Mouse (Mus musculus) adipose tissue, adult 10 weeks (tissue): ENCODE measurements around the gene Acy3. TPM values are rescaled to one million over a fixed set of nuclear protein-coding genes. Genes with fewer than 3 reads are reported as not detected.

Experiments used
- polyA plus RNA-seq: library from polyadenylated mRNA; stranded (reverse); fragments of 350-450 nt; fragmentation: Illumina TruSeq; extraction: RNeasy Lipid Tissue Mini Kit (QIAGEN cat#74804); gene quantifications from one replicate; pipeline ENCODE4 v1.2.3, GENCODE M21; 2014; ENCODE audit warnings: low read depth, low replicate concordance

Gene Acy3
- polyA plus RNA-seq: 32.3 TPM

GRCm38 (mm10) chr19:3986334-3986733 lies at the start of gene Acy3:
Acy3 (plus strand) TSS chr19:3986570.

GRCm38 (mm10) chr19:3958470-3958869 lies 27.9 kb upstream of the Acy3 start, which contains the start of gene Aldh3b3:
Aldh3b3 (plus strand) TSS chr19:3958645.

GRCm38 (mm10) chr19:3972229-3972628 lies 14.1 kb upstream of the Acy3 start, which contains the start of gene Aldh3b2:
Aldh3b2 (plus strand) TSS chr19:3972328.

GRCm38 (mm10) chr19:3992416-3992815 lies 6.0 kb downstream of the Acy3 start, which contains the start of gene Tbx10:
Tbx10 (plus strand) TSS chr19:3992752.

GRCm38 (mm10) chr19:4000119-4000900 lies 13.9 kb downstream of the Acy3 start, which contains the start of the genes Nudt8 and Gm49405:
Nudt8 (plus strand) TSS chr19:4000580.
Gm49405 (plus strand) TSS chr19:4000626.

GRCm38 (mm10) chr19:4003112-4003511 lies 16.7 kb downstream of the Acy3 start, which contains the start of gene Doc2g:
Doc2g (plus strand) TSS chr19:4003313.

GRCm38 (mm10) chr19:4012432-4013022 lies 26.2 kb downstream of the Acy3 start, which contains the start of gene Ndufv1:
Ndufv1 (minus strand) TSS chr19:4012806.

GRCm38 (mm10) chr19:4037788-4038232 lies 51.4 kb downstream of the Acy3 start, which contains the start of gene Gstp1:
Gstp1 (minus strand) TSS chr19:4037985.

Other genes starting within 250 kb of the Acy3 start
- gene Kmt5b, start 219.1 kb upstream of the Acy3 start, polyA plus RNA-seq: 34.3 TPM
- gene Chka, start 134.8 kb upstream of the Acy3 start, polyA plus RNA-seq: 57.2 TPM
- gene Tcirg1, start 79.4 kb upstream of the Acy3 start, polyA plus RNA-seq: 33.4 TPM
- gene Ndufs8, start 73.8 kb upstream of the Acy3 start, polyA plus RNA-seq: 112 TPM
- gene Aldh3b1, start 56.8 kb upstream of the Acy3 start, polyA plus RNA-seq: 8.3 TPM
- 55.5 TPM for gene Unc93b1, start 51.4 kb upstream of the Acy3 start, polyA plus RNA-seq
- gene Aldh3b3, start 27.9 kb upstream of the Acy3 start, polyA plus RNA-seq: 0.15 TPM
- 10.9 TPM for gene Aldh3b2, start 14.2 kb upstream of the Acy3 start, polyA plus RNA-seq
- not detected for gene Tbx10, start 6.2 kb downstream of the Acy3 start, polyA plus RNA-seq
- gene Nudt8, start 14.0 kb downstream of the Acy3 start, polyA plus RNA-seq: 25.3 TPM
- 2.5 TPM for gene Gm49405, start 14.1 kb downstream of the Acy3 start, polyA plus RNA-seq
- 3.2 TPM for gene Doc2g, start 16.7 kb downstream of the Acy3 start, polyA plus RNA-seq
- 124 TPM for gene Ndufv1, start 26.2 kb downstream of the Acy3 start, polyA plus RNA-seq
- gene Gstp1, start 51.4 kb downstream of the Acy3 start, polyA plus RNA-seq: 408 TPM
- 25.3 TPM for gene Gstp2, start 59.5 kb downstream of the Acy3 start, polyA plus RNA-seq
- 0.71 TPM for gene Gstp3, start 73.0 kb downstream of the Acy3 start, polyA plus RNA-seq
- gene Cabp2, start 95.0 kb downstream of the Acy3 start, polyA plus RNA-seq: not detected
- gene Cdk2ap2, start 110.6 kb downstream of the Acy3 start, polyA plus RNA-seq: 93.4 TPM
- 29.6 TPM for gene Pitpnm1, start 113.4 kb downstream of the Acy3 start, polyA plus RNA-seq
- 74.7 TPM for gene Aip, start 139.3 kb downstream of the Acy3 start, polyA plus RNA-seq
- 0.19 TPM for gene Gpr152, start 153.2 kb downstream of the Acy3 start, polyA plus RNA-seq
- 1.1 TPM for gene Cabp4, start 157.5 kb downstream of the Acy3 start, polyA plus RNA-seq
- 169 TPM for gene Coro1b, start 162.0 kb downstream of the Acy3 start, polyA plus RNA-seq
- gene Ptprcap, start 167.0 kb downstream of the Acy3 start, polyA plus RNA-seq: 3.3 TPM
- 27.2 TPM for gene Rps6kb2, start 176.8 kb downstream of the Acy3 start, polyA plus RNA-seq
- 5.1 TPM for gene Carns1, start 188.9 kb downstream of the Acy3 start, polyA plus RNA-seq
- 3.5 TPM for gene Tbc1d10c, start 204.7 kb downstream of the Acy3 start, polyA plus RNA-seq
- gene Ppp1ca, start 205.5 kb downstream of the Acy3 start, polyA plus RNA-seq: 434 TPM
- 15.7 TPM for gene Rad9a, start 215.1 kb downstream of the Acy3 start, polyA plus RNA-seq
- 3.9 TPM for gene Clcf1, start 227.7 kb downstream of the Acy3 start, polyA plus RNA-seq
- gene AC109138.7, start 227.8 kb downstream of the Acy3 start, polyA plus RNA-seq: not detected
- gene Pold4, start 245.3 kb downstream of the Acy3 start, polyA plus RNA-seq: 61.3 TPM